ENCODE assay signal across 7 mouse cellular contexts in the genomic region with DNA sequence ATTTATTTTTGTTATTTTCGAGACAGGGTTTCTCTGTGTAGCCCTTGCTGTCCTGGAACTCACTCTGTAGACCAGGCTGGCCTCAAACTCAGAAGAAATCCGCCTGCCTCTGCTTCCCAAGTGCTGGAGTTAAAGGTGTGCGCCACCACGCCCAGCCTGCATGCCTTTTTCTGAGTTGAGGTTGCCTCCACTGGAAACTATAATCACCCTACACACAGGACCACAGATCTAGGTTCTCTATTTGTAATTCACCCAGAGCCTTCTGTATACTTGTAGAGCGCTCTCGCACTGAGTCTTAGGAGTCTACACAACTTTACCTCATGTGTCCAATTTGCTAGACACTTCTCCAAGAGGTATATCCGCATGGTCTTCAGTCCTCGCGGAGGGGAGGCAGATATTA. TPM values are rescaled to one million over a fixed set of nuclear protein-coding genes. Genes with fewer than 3 reads are reported as not detected.
DNase-seq lines count a peak whose midpoint lies in the region; ATAC-seq and TF ChIP-seq lines count a peak whose summit lies in the region.

No protein-coding gene starts in this region.

- no peak for TF ChIP-seq EP300 in stomach, postnatal 0 days (optimal IDR thresholded peaks at IDR 0.05)

- DNase-seq in spleen, adult 2 months (ENCODE audit: low read depth in 1 of 2, low spot score in 2 of 2) = no peak
- no peak for DNase-seq in spleen, postnatal 4 days (ENCODE audit: low spot score in 2 of 2)
- DNase-seq in liver, embryonic 13.5 days = peak; percentile 11
- DNase-seq in stomach, postnatal 0 days (ENCODE audit: low spot score) = no peak
- no peak for DNase-seq in cerebellum, adult 8-10 months

- peaks cover 12% of the 10 kb centered on the region for H3K36me3 ChIP-seq in spleen, adult 2 months (ENCODE audit: control insufficient read depth, insufficient read depth, low read length)
- H3K36me3 ChIP-seq in forebrain, embryonic 13.5 days (ENCODE audit: poor library complexity, severe bottlenecking) = peaks cover 38% of the 10 kb centered on the region
- H3K36me3 ChIP-seq in liver, embryonic 13.5 days = peaks cover 40% of the 10 kb centered on the region
- H3K36me3 ChIP-seq in stomach, postnatal 0 days (ENCODE audit: control insufficient read depth, insufficient read depth, low read length) = peaks cover 8% of the 10 kb centered on the region

- H3K9ac ChIP-seq in forebrain, embryonic 13.5 days = peak overlapping the region; percentile 90
- peak overlapping the region; percentile 86 for H3K9ac ChIP-seq in liver, embryonic 13.5 days
- peak overlapping the region; percentile 83 for H3K9ac ChIP-seq in stomach, postnatal 0 days (ENCODE audit: low read length)

- H3K9me3 ChIP-seq in forebrain, embryonic 13.5 days (replicated peaks) = no peaks in the 10 kb centered on the region
- no peaks in the 10 kb centered on the region for H3K9me3 ChIP-seq in liver, embryonic 13.5 days (replicated peaks)
- no peaks in the 10 kb centered on the region for H3K9me3 ChIP-seq in stomach, postnatal 0 days (ENCODE audit: control insufficient read depth, low read length)

- H3K4me2 ChIP-seq in forebrain, embryonic 13.5 days = peak overlapping the region; percentile 74
- H3K4me2 ChIP-seq in liver, embryonic 13.5 days = peak overlapping the region; percentile 90
- peak overlapping the region; percentile 86 for H3K4me2 ChIP-seq in stomach, postnatal 0 days (replicated peaks; ENCODE audit: low read depth)

- no peak; the same call in 1 of the 2 replicates for ATAC-seq in forebrain, embryonic 13.5 days
- ATAC-seq in liver, embryonic 13.5 days (ENCODE audit: low read depth) = peak; percentile 13
- no peak for ATAC-seq in stomach, postnatal 0 days (ENCODE audit: low FRiP score, low TSS enrichment)
- no peak; the same call in 1 of the 2 replicates for ATAC-seq in frontal cortex, adult (ENCODE audit: low TSS enrichment)

- 21% methylated on average over 9 of the region's 9 CpGs for WGBS in spleen, adult 2 months
- WGBS in forebrain, embryonic 13.5 days = 31% methylated on average over 9 of the region's 9 CpGs
- 9% methylated on average over 9 of the region's 9 CpGs for WGBS in liver, embryonic 13.5 days (ENCODE audit: insufficient replicate concordance)
- 25% methylated on average over 9 of the region's 9 CpGs for WGBS in stomach, postnatal 0 days

- no peak overlapping the region for H3K27ac ChIP-seq in spleen, adult 2 months (ENCODE audit: insufficient read depth, low read length)
- no peak overlapping the region for H3K27ac ChIP-seq in forebrain, embryonic 13.5 days
- peak overlapping the region; percentile 84 for H3K27ac ChIP-seq in liver, embryonic 13.5 days
- peak overlapping the region; percentile 82 for H3K27ac ChIP-seq in stomach, postnatal 0 days (replicated peaks)

- TF ChIP-seq POLR2A in spleen, adult 2 months (IDR thresholded peaks at IDR 0.05; ENCODE audit: low read depth, low read length) = no peak

- H3K4me1 ChIP-seq in spleen, adult 2 months (ENCODE audit: control insufficient read depth, insufficient read depth, insufficient read length) = no peaks in the 10 kb centered on the region
- H3K4me1 ChIP-seq in forebrain, embryonic 13.5 days = peaks cover 21% of the 10 kb centered on the region
- peaks cover 39% of the 10 kb centered on the region for H3K4me1 ChIP-seq in liver, embryonic 13.5 days (replicated peaks)
- no peaks in the 10 kb centered on the region for H3K4me1 ChIP-seq in stomach, postnatal 0 days (replicated peaks; ENCODE audit: control insufficient read depth, insufficient read depth)

- TF ChIP-seq CTCF in spleen, adult 2 months (IDR thresholded peaks at IDR 0.05; ENCODE audit: extremely low read depth, insufficient read depth, insufficient read length, insufficient replicate concordance) = no peak
- no peak for TF ChIP-seq CTCF in stomach, postnatal 0 days (IDR thresholded peaks at IDR 0.05; ENCODE audit: low read depth)

- H3K4me3 ChIP-seq in spleen, adult 2 months (ENCODE audit: extremely low read depth, insufficient read depth, insufficient read length) = peak overlapping the region; percentile 82
- H3K4me3 ChIP-seq in forebrain, embryonic 13.5 days = peak overlapping the region; percentile 85
- peak overlapping the region; percentile 80 for H3K4me3 ChIP-seq in liver, embryonic 13.5 days (replicated peaks)
- peak overlapping the region; percentile 85 for H3K4me3 ChIP-seq in stomach, postnatal 0 days (ENCODE audit: low read depth, low read length)

- H3K27me3 ChIP-seq in spleen, adult 2 months (ENCODE audit: control insufficient read depth, insufficient read depth, low read length) = no peaks in the 10 kb centered on the region
- peaks cover 8% of the 10 kb centered on the region; the same call in 1 of the 2 replicates for H3K27me3 ChIP-seq in forebrain, embryonic 13.5 days
- no peaks in the 10 kb centered on the region for H3K27me3 ChIP-seq in liver, embryonic 13.5 days
- no peaks in the 10 kb centered on the region for H3K27me3 ChIP-seq in stomach, postnatal 0 days (ENCODE audit: control insufficient read depth, insufficient read depth, low read length)

RNA-seq across cellular contexts. Expression of a gene that starts 0.7 kb away (rescaled TPM):
- 23.4 and 24.5 TPM in 2 replicates for polyA plus RNA-seq in spleen, adult 2 months (2012; rRNA removed)
- polyA plus RNA-seq in forebrain, embryonic 13.5 days (2015; fragmentation: Nextera tagmentation; extraction: Ambion mirVana) = 75.1 and 75.6 TPM in 2 replicates
- polyA plus RNA-seq in liver, embryonic 13.5 days (2015; fragmentation: Nextera tagmentation; extraction: Ambion mirVana) = 47.8 and 52.0 TPM in 2 replicates
- polyA plus RNA-seq in stomach, postnatal 0 days (2015; fragmentation: Nextera tagmentation; extraction: Ambion mirVana) = 44.5 and 48.8 TPM in 2 replicates

RNA-seq across cellular contexts. Expression of a gene that starts 12.0 kb away (rescaled TPM):
- 38.8 and 39.5 TPM in 2 replicates for polyA plus RNA-seq in spleen, adult 2 months (2012; rRNA removed)
- polyA plus RNA-seq in forebrain, embryonic 13.5 days (2015; fragmentation: Nextera tagmentation; extraction: Ambion mirVana) = 40.8 and 46.5 TPM in 2 replicates
- 27.7 and 35.0 TPM in 2 replicates for polyA plus RNA-seq in liver, embryonic 13.5 days (2015; fragmentation: Nextera tagmentation; extraction: Ambion mirVana)
- polyA plus RNA-seq in stomach, postnatal 0 days (2015; fragmentation: Nextera tagmentation; extraction: Ambion mirVana) = 25.2 and 26.4 TPM in 2 replicates

RNA-seq across cellular contexts. Expression of a gene that starts 21.2 kb away (rescaled TPM):
- polyA plus RNA-seq in spleen, adult 2 months (2012; rRNA removed) = 2.1 and 2.6 TPM in 2 replicates
- polyA plus RNA-seq in forebrain, embryonic 13.5 days (2015; fragmentation: Nextera tagmentation; extraction: Ambion mirVana) = 4.1 and 4.5 TPM in 2 replicates
- polyA plus RNA-seq in liver, embryonic 13.5 days (2015; fragmentation: Nextera tagmentation; extraction: Ambion mirVana) = 17.8 and 19.7 TPM in 2 replicates
- 777 and 946 TPM in 2 replicates for polyA plus RNA-seq in stomach, postnatal 0 days (2015; fragmentation: Nextera tagmentation; extraction: Ambion mirVana)

Comparison
In these comparisons a context has a peak if more than half of its experiments do, and no peak if none do; other contexts are left out.
1. H3K27ac ChIP-seq: peak in liver, embryonic 13.5 days (single experiment) and stomach, postnatal 0 days (single experiment); none in spleen, adult 2 months (single experiment) and forebrain, embryonic 13.5 days (single experiment).
2. RNA of a gene that starts 21.2 kb away (polyA plus RNA-seq): 777 to 946 TPM in stomach, postnatal 0 days; 17.8 to 19.7 TPM in liver, embryonic 13.5 days, 4.1 to 4.5 TPM in forebrain, embryonic 13.5 days and 2.1 to 2.6 TPM in spleen, adult 2 months; every median in the first group is over 10 times any median in the second.
3. Peak in every context shown above with its lines, with median percentiles within 50 percentile points of each other: H3K4me3 ChIP-seq, H3K4me2 ChIP-seq and H3K9ac ChIP-seq.